Mouse (Mus musculus): ENCODE results near the gene Kif2c.

Kif2c gene

DNA sequence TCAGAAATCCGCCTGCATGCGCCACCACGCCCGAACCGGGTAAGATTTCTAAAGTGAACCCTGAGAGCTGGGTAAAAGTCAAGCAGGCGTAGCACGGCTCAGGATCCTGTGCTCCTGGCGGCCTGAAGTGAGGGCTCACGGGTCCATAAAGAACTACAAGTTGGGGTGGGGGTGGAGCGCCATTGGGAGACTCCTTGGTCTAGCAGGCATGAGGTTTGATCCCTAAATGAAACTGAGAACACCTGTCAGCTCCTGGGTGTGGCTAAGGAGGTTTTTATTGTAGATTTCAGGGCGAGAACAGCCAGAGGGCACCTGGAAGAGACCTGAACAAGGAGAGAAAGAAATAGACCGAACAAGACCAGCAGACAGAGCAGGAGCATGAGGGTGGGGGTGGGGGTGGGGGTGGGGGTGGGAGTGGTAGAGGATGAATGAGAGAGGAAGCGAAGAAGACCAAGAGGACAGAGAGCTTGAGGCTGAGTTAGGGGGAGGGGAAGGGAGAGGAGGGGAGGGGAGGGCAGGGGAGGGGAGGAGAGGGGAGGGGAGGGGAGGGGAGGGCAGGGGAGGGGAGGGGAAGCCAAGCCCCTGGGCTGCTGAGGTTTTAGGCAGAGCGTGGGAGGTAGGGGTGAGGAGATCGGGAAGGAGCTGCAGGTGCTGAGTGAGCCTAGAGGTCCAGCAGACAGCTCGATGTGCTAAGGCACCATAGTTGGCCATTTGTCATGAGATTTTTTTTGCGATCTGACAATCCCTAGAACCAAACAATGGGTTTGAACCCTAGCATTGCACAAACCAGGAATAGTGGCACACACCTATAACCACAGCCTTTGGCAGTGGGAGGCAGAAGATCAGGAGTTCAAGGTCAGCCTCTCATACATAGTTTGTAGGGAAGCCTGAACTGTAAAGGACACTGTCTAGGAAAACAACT, 43.9 kb downstream of the Kif2c start:
- DNase-seq (ENCODE audit: low read depth, low spot score): no peak

DNA sequence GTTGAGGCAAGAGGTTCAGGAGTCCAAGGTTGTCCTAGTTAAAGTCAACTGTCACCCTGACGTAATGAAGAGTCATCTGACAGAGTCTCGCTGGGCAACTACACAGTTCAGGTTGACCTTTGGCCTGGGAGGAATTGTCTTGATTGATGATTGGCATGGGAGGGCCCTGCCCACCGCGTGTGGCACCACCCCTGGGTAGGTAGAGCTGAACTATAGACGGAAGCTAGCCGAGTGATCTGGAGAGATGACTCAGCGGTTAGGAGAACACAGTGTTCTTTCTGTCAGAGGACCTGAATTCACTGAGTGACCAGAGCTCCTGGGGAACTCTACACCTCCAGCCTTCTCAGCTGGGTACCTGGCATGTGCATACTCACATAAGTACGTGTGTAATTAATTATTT, 46.4 kb downstream of the Kif2c start:
- no peak for DNase-seq (ENCODE audit: low read depth, low spot score)

GRCm38 (mm10) chr4:117134601-117134995, 47.8 kb downstream of the Kif2c start:
- DNase-seq (ENCODE audit: low read depth, low spot score): no peak

DNA sequence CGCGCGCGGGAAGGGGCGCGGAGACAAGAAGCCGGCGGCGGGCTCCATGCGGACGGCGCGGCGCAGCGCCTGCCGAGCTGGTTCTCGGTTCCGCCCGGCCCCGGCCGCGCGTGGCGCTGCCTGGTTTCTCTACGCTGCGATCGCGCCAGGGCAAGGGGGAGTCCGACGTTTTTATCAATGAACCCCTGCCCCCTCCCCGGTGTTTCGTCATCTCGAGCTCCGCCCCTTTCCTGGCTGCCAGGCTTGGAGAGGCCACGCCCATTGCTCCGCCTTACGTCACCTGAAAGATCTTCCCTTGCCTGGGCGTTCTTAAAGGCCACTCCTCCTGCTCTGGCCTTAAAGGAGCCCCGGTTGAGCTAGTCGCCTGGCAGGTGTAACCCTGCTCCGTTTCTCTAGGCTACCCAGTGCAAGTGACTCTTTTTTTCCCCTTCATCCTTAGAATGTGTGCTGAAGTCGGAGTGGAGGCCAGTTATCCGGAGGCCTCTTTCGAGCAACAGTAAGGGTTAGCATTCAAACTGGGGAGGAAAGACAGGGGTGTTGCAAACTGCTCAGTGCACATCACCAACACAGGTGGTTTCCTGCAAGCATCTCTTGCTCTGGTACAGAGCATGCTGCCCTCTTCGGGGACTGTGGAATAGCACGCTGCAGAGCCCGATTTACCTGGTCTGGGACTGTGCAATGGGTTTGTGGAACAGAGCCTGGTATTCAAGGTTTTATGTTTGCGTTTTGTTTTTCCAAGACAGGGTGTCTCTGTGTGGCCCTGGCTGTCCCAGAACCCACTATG, 48.4 kb downstream of the Kif2c start, which contains the start of gene Plk3:
Plk3 (minus strand) TSS at position 147 of the 784 bp plus-strand sequence.
- DNase-seq (ENCODE audit: low read depth, low spot score): peak; percentile 99

GRCm38 (mm10) chr4:117133366-117133796, 49.1 kb downstream of the Kif2c start:
- DNase-seq (ENCODE audit: low read depth, low spot score): no peak

- DNase-seq (ENCODE audit: low read depth, low spot score): no peak
Observed at GRCm38 (mm10) chr4:117132794-117133143, 49.7 kb downstream of the Kif2c start.

GRCm38 (mm10) chr4:117131890-117132793, 50.3 kb downstream of the Kif2c start:
- DNase-seq (ENCODE audit: low read depth, low spot score): no peak

DNA sequence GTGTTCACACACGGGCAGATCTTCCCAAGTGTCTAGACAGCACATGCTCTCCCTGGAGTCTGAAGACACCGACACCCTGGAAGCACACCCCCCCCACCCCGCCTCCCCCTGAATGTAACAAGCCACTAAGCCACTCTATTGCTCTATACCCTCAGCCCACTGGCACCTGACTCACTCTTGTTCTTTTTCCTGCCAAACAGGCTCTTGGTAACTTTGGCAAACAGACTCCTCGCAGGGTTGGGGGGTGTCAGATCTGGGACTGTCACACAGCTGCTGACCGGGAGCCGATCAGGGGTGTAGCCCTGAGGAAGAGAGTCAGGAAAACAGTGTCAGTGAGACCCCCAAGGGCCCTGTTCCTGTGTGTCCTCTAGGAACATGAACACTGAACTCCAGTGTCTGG, 51.2 kb downstream of the Kif2c start:
- no peak for DNase-seq (ENCODE audit: low read depth, low spot score)

GRCm38 (mm10) chr4:117130790-117131189, 51.6 kb downstream of the Kif2c start:
- no peak for DNase-seq (ENCODE audit: low read depth, low spot score)

- no peak for DNase-seq (ENCODE audit: low read depth, low spot score)
Observed at GRCm38 (mm10) chr4:117127991-117128686, 54.3 kb downstream of the Kif2c start.

GRCm38 (mm10) chr4:117126675-117127290, 55.7 kb downstream of the Kif2c start, which contains the start of gene Tctex1d4:
TSS of gene Tctex1d4 (plus strand) at chr4:117126794.
- DNase-seq (ENCODE audit: low read depth, low spot score): peak; percentile 29

GRCm38 (mm10) chr4:117125910-117126674, 56.3 kb downstream of the Kif2c start:
- DNase-seq (ENCODE audit: low read depth, low spot score): peak; percentile 85

DNA sequence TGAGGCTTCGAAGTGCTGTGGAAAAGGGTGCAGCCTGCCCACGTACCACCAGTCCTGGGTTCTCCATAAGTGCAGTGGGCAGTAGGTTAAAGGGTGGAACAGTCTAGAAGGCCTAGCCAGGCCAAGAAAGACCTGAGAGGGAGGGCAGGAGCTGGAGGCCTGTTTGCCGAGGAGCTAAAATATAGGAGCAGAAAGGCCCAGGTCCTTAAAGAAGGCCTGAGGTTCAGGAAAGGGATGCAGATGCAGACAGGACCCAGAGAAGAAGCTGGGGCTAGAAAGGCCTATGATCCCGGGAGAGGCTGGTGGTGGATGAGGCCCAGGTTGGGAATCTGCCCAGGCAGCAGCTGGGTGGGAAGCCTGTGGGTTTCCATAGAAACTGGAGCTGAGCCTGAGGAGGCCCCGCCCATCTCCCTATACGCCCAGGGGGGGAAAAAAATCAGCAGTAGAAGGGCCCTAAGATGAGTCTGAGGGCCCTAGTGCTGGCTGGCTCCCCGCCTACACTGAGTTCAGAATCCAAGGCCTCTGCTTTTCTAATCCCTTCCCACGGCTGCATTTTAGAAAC, 57.0 kb downstream of the Kif2c start, which contains the start of gene Btbd19:
Btbd19 (minus strand) TSS at position 378 of the 562 bp plus-strand sequence.
- no peak for DNase-seq (ENCODE audit: low read depth, low spot score)

GRCm38 (mm10) chr4:117124518-117125347, 57.7 kb downstream of the Kif2c start:
- DNase-seq (ENCODE audit: low read depth, low spot score): peak; percentile 93

DNA sequence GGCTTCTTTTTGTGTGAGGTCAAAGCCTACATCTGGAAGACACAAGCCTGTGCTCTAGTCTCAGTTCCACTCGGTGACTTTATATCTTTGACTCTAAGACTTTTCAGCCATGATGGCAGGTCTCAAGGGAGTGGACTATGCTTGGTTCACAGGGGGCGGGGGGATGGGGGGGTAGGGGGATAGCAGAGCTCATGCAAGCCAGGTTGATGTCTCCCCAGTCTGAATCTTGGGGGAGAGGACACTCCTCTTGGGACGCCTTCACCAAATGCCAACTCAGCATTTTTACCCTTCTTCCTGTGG, 58.3 kb downstream of the Kif2c start:
- DNase-seq (ENCODE audit: low read depth, low spot score): no peak

DNA sequence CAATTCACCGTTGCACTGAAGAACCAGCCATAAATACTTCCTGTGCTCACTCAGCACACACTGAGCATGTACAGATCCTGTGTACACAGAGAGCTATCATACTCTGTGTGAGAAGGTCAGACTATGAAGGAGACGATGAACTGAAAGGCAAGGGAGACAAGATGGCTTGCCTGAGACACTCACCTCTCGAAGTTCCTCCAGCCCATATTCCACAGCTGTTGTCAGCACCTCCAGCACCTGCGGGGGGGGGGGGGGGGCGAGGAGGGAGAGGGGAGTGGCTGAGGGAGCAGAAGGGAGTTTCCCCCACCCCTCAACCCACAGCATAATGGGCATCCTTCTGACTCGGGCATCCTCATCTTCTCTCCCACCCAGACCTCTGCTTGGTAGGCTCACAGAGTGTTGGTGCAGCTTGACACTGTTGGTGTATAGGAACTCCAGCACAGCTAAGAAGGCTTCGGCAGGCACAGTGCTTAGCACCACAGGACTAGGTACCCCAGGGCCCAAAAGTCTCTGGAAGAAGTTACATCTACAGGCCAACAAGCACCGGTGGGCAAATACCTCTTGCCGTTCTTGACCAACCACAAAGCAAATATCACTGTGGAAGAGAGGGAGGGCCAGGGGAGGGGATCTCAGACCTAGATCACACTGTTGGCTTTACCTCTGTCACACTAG, 58.8 kb downstream of the Kif2c start:
- DNase-seq (ENCODE audit: low read depth, low spot score): peak; percentile 58

DNA sequence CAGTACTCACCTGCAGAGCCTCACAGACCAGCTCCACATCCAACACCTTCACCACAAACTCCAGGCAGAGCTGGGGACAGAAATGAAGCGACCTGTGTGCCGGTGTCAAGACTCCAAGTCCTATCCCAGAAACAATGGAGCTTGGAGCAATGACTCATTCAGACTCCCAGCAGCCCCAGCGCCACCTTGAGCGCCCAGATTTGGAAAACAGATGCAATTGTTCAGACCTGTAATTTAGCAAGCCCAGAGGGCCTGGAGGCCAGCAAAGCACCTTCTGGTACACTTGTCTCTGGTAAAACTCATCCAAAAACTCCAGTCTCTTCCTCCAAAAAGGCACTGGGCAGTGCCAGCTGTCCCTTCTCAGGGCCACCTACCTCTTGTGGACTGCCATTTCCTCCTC, 60.2 kb downstream of the Kif2c start:
- DNase-seq (ENCODE audit: low read depth, low spot score): no peak

Measured in CD4-positive, CD25-positive, alpha-beta regulatory T cell, adult 2 months (primary cell).